Mouse (Mus musculus): ENCODE results near the gene Olfr548-ps1. TPM values are rescaled to one million over a fixed set of nuclear protein-coding genes. Genes with fewer than 3 reads are reported as not detected.

Olfr548-ps1 gene
- total and polyA plus RNA-seq, 2 experiments from 2014 or later, result not detected

DNA sequence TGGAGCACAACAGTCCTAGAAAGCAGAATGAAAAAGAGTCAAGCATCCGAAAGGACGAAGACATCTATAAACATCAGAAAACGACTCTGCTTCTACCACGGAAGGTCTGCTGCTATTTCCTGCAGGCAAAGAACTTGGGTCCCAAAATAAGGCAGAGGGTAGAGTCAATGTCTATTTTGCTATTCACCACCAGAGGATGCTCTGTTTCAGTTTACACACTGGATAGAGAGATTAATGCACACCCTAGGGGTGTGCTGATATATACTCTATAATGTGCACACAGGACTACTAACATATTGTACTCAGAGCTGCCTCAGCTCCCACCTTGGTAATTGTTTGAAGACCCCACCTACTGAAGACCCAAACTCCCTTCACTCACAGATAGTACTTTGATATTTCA, 25.5 kb downstream of the Olfr548-ps1 start:
- ATAC-seq, result no peak
- H3K27ac ChIP-seq, result no peak overlapping the region
- no peak for TF ChIP-seq CTCF (IDR thresholded peaks at IDR 0.05; ENCODE audit: low read depth)
- H3K27me3 ChIP-seq (ENCODE audit: insufficient read depth, low read length), result no peaks in the 10 kb centered on the region
- H3K9ac ChIP-seq (replicated peaks; ENCODE audit: low read length), result no peak overlapping the region
- H3K36me3 ChIP-seq (ENCODE audit: insufficient read depth, low read length), result no peaks in the 10 kb centered on the region
- H3K4me3 ChIP-seq (ENCODE audit: low read length), result no peak overlapping the region
- DNase-seq (ENCODE audit: low spot score), result no peak
- no peak overlapping the region for H3K4me2 ChIP-seq (ENCODE audit: low read depth, low read length)
- H3K9me3 ChIP-seq (ENCODE audit: low read length), result no peaks in the 10 kb centered on the region
- 94% methylated on average over 4 of the region's 4 CpGs for WGBS
- H3K4me1 ChIP-seq (ENCODE audit: insufficient read depth, low read length), result no peaks in the 10 kb centered on the region

DNA sequence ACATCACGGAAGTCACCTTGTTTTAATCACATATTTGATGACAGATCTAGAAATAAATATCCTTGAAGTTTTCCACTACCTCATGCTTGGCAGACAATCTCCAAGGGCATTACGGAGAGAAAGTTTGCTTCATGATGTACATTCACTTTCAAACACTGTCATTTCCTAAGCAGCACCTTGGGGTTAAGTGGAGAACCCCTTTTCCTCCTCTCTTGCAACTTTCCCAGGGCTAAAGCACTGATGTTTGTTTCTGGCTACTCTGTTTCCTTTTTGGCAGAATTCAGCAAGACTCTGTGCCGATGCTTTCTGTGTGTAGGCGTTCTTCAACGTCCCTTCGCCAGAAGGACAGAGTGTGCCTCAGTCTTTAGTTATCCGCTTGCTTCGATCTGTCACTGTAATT, 30.4 kb downstream of the Olfr548-ps1 start, which contains the start of gene Olfr550:
Gene Olfr550 (plus strand): TSS at position 301 of the 400 bp plus-strand sequence.
- WGBS, result 95% methylated on average over 8 of the region's 8 CpGs

DNA sequence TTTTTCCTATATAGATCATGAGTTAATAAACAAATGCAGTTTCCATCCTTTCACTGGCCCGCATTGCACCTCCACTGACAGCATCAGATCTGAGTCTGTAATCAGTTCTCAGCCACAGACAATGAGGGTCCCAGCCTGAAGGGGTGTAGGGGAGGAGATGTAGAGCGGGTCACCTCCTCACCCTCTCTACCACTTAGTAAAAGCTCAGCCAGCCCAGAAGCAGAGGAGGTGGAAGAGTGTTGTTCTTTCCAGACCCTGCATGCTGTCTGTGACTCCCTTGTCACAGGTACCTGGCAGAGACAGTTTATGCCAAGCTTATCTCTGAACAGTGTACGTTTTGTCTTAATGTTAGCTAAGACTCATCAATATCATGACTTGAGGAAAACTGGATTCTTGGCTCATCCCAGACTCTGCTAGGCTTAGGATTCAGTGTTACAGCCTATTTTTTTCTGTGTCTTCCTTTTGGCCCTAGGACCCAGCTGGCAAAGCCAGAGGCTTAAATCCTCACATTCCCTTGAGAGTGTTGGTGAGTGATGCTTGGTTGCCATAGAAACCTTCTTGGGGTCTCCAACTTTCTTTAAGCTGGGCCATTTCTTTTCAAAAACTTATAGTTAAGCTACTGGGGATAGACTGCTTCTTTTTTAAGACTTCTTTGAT, 32.6 kb downstream of the Olfr548-ps1 start:
- Histone ChIP-seq H3K4me2 (ENCODE audit: low read depth, low read length) (no peak overlapping the region), H3K4me1 (ENCODE audit: insufficient read depth, low read length) (0 out of 2 replicates have a peak, but pooled peaks cover 4% of the 10 kb centered on the region), H3K9ac (replicated peaks; ENCODE audit: low read length) (no peak overlapping the region), H3K4me3 (ENCODE audit: low read length) (no peak overlapping the region), H3K9me3 (ENCODE audit: low read length) (no peaks in the 10 kb centered on the region), H3K36me3 (ENCODE audit: insufficient read depth, low read length) (no peaks in the 10 kb centered on the region), H3K27ac (no peak overlapping the region), H3K27me3 (ENCODE audit: insufficient read depth, low read length) (no peaks in the 10 kb centered on the region)
- no peak for TF ChIP-seq CTCF (IDR thresholded peaks at IDR 0.05; ENCODE audit: low read depth)
- ATAC-seq (peak; percentile 21; the same call in 1 of the 2 replicates), DNase-seq (ENCODE audit: low spot score) (peak; percentile 59)
- WGBS, result 61% methylated on average over 3 of the region's 3 CpGs

More for the DNA sequence above, 30.4 kb downstream of the Olfr548-ps1 start, which contains the start of gene Olfr550:
- H3K4me3 ChIP-seq (ENCODE audit: low read length), result no peak within 1 kb of the TSS
- no peaks in the 10 kb centered on the region for H3K9me3 ChIP-seq (ENCODE audit: low read length)
- DNase-seq (ENCODE audit: low spot score) (no peak), ATAC-seq (no peak)
- no peaks in the 10 kb centered on the region for H3K36me3 ChIP-seq (ENCODE audit: insufficient read depth, low read length)
- H3K9ac ChIP-seq (replicated peaks; ENCODE audit: low read length), result no peak within 1 kb of the TSS
- no peak within 1 kb of the TSS for H3K4me2 ChIP-seq (ENCODE audit: low read depth, low read length)
- H3K27ac ChIP-seq, result no peak within 1 kb of the TSS
- H3K4me1 ChIP-seq (ENCODE audit: insufficient read depth, low read length), result 0 out of 2 replicates have a peak, but pooled peaks cover 4% of the 10 kb centered on the region
- H3K27me3 ChIP-seq (ENCODE audit: insufficient read depth, low read length), result no peaks in the 10 kb centered on the region
- TF ChIP-seq CTCF (IDR thresholded peaks at IDR 0.05; ENCODE audit: low read depth), result no peak

DNA sequence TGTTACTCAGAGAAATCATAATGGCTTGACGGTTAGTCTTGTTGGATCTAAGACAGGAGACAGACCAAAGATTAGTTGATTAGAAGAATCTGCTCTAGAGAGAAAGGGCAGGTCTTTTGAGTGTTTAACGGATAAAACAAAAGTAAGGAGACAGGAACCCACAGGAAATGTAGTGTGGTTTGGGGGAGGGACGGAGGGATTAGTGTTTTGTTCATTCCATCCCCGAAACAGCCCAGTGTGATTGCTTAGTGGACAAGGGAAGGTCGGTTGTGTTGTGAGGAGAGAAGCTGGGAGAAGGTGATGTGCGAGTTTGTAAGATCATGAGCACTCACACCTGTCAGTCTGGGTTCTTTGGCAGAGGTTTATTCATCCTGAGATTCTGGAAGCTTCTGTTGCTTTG, 35.3 kb downstream of the Olfr548-ps1 start:
- H3K27ac ChIP-seq, result no peak overlapping the region
- WGBS, result 68% methylated on average over 6 of the region's 6 CpGs
- no peak overlapping the region for H3K4me3 ChIP-seq (ENCODE audit: low read length)
- no peak for TF ChIP-seq CTCF (IDR thresholded peaks at IDR 0.05; ENCODE audit: low read depth)
- H3K36me3 ChIP-seq (ENCODE audit: insufficient read depth, low read length), result no peaks in the 10 kb centered on the region
- DNase-seq (ENCODE audit: low spot score) (no peak), ATAC-seq (no peak)
- H3K9me3 ChIP-seq (ENCODE audit: low read length), result no peaks in the 10 kb centered on the region
- 0 out of 2 replicates have a peak, but pooled peaks cover 4% of the 10 kb centered on the region for H3K4me1 ChIP-seq (ENCODE audit: insufficient read depth, low read length)
- no peak overlapping the region for H3K4me2 ChIP-seq (ENCODE audit: low read depth, low read length)
- no peaks in the 10 kb centered on the region for H3K27me3 ChIP-seq (ENCODE audit: insufficient read depth, low read length)
- H3K9ac ChIP-seq (replicated peaks; ENCODE audit: low read length), result no peak overlapping the region

DNA sequence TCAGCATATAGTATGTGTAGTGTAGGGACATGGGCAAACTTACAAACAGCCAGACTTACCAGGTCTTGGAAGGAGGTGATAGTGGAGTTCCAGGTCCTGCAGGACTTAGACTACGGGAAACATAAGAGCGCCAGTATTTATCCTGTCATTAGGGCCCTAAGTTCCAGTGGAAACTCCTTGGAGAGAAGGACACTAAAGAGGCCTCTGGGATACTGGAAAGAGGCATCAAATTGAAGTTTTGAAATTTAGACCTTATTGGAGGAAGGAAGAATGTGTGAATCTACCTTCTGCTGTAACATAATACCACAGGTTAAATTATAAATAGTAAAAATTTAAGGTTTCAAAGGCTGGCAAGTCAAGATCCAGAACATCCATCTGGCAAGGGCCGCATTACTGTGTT, 51.1 kb downstream of the Olfr548-ps1 start, which contains the start of gene Olfr551:
Gene Olfr551 (minus strand): TSS at position 101 of the 400 bp plus-strand sequence.
- Histone ChIP-seq H3K4me3 (ENCODE audit: low read length) (no peak within 1 kb of the TSS), H3K9ac (replicated peaks; ENCODE audit: low read length) (no peak within 1 kb of the TSS), H3K4me2 (ENCODE audit: low read depth, low read length) (no peak within 1 kb of the TSS), H3K9me3 (ENCODE audit: low read length) (no peaks in the 10 kb centered on the region), H3K27ac (no peak within 1 kb of the TSS), H3K27me3 (ENCODE audit: insufficient read depth, low read length) (no peaks in the 10 kb centered on the region), H3K4me1 (ENCODE audit: insufficient read depth, low read length) (no peaks in the 10 kb centered on the region), H3K36me3 (ENCODE audit: insufficient read depth, low read length) (no peaks in the 10 kb centered on the region)
- 91% methylated on average over 3 of the region's 3 CpGs for WGBS
- DNase-seq (ENCODE audit: low spot score), result no peak
- TF ChIP-seq CTCF (IDR thresholded peaks at IDR 0.05; ENCODE audit: low read depth), result no peak
- no peak for ATAC-seq

Other genes with a start within 250 kb of the Olfr548-ps1 start
- 39.3 and 40.6 TPM in 2 replicates for gene Rrm1, start 99.2 kb upstream of the Olfr548-ps1 start, total RNA-seq (2014; rRNA removed)
- 41.0 and 41.2 TPM in 2 replicates for gene Rrm1, start 99.2 kb upstream of the Olfr548-ps1 start, polyA plus RNA-seq (2015; fragmentation: Nextera tagmentation; extraction: Ambion mirVana)
- not detected in 2 replicates for gene Olfr543, start 59.2 kb upstream of the Olfr548-ps1 start, total RNA-seq (2014; rRNA removed)
- 0.28 TPM in 2 replicates for gene Olfr543, start 59.2 kb upstream of the Olfr548-ps1 start, polyA plus RNA-seq (2015; fragmentation: Nextera tagmentation; extraction: Ambion mirVana)
- not detected in 2 replicates for gene Olfr544, start 52.6 kb upstream of the Olfr548-ps1 start, total RNA-seq (2014; rRNA removed)
- gene Olfr544, start 52.6 kb upstream of the Olfr548-ps1 start, polyA plus RNA-seq (2015; fragmentation: Nextera tagmentation; extraction: Ambion mirVana), result 0.14 TPM in 2 replicates
- not detected in 2 replicates for gene Olfr545, start 41.3 kb upstream of the Olfr548-ps1 start, total RNA-seq (2014; rRNA removed)
- gene Olfr545, start 41.3 kb upstream of the Olfr548-ps1 start, polyA plus RNA-seq (2015; fragmentation: Nextera tagmentation; extraction: Ambion mirVana), result 0.05 and 0.18 TPM in 2 replicates
- not detected in 2 replicates for gene Olfr547, start 6.1 kb upstream of the Olfr548-ps1 start, total RNA-seq (2014; rRNA removed)
- not detected in 2 replicates for gene Olfr547, start 6.1 kb upstream of the Olfr548-ps1 start, polyA plus RNA-seq (2015; fragmentation: Nextera tagmentation; extraction: Ambion mirVana)
- not detected in 2 replicates for gene Olfr549, start 9.0 kb downstream of the Olfr548-ps1 start, total RNA-seq (2014; rRNA removed)
- gene Olfr549, start 9.0 kb downstream of the Olfr548-ps1 start, polyA plus RNA-seq (2015; fragmentation: Nextera tagmentation; extraction: Ambion mirVana), result not detected in 2 replicates
- 1.4 TPM in 2 replicates for gene Trim21, start 24.6 kb downstream of the Olfr548-ps1 start, total RNA-seq (2014; rRNA removed)
- 0.29 and 0.54 TPM in 2 replicates for gene Trim21, start 24.6 kb downstream of the Olfr548-ps1 start, polyA plus RNA-seq (2015; fragmentation: Nextera tagmentation; extraction: Ambion mirVana)
- not detected in 2 replicates for gene Olfr550, start 30.5 kb downstream of the Olfr548-ps1 start, total RNA-seq (2014; rRNA removed)
- gene Olfr550, start 30.5 kb downstream of the Olfr548-ps1 start, polyA plus RNA-seq (2015; fragmentation: Nextera tagmentation; extraction: Ambion mirVana), result not detected in 2 replicates
- not detected in 2 replicates for gene Olfr551, start 51.0 kb downstream of the Olfr548-ps1 start, total RNA-seq (2014; rRNA removed)
- not detected in 2 replicates for gene Olfr551, start 51.0 kb downstream of the Olfr548-ps1 start, polyA plus RNA-seq (2015; fragmentation: Nextera tagmentation; extraction: Ambion mirVana)
- not detected in 2 replicates for gene Olfr552, start 56.9 kb downstream of the Olfr548-ps1 start, total RNA-seq (2014; rRNA removed)
- gene Olfr552, start 56.9 kb downstream of the Olfr548-ps1 start, polyA plus RNA-seq (2015; fragmentation: Nextera tagmentation; extraction: Ambion mirVana), result not detected in 2 replicates
- gene Olfr553, start 77.3 kb downstream of the Olfr548-ps1 start, total RNA-seq (2014; rRNA removed), result not detected in 2 replicates
- gene Olfr553, start 77.3 kb downstream of the Olfr548-ps1 start, polyA plus RNA-seq (2015; fragmentation: Nextera tagmentation; extraction: Ambion mirVana), result not detected in 2 replicates
- not detected in 2 replicates for gene Olfr554, start 97.5 kb downstream of the Olfr548-ps1 start, total RNA-seq (2014; rRNA removed)
- gene Olfr554, start 97.5 kb downstream of the Olfr548-ps1 start, polyA plus RNA-seq (2015; fragmentation: Nextera tagmentation; extraction: Ambion mirVana), result not detected in 2 replicates
- not detected in 2 replicates for gene Olfr555, start 117.9 kb downstream of the Olfr548-ps1 start, total RNA-seq (2014; rRNA removed)
- gene Olfr555, start 117.9 kb downstream of the Olfr548-ps1 start, polyA plus RNA-seq (2015; fragmentation: Nextera tagmentation; extraction: Ambion mirVana), result not detected in 2 replicates
- not detected in 2 replicates for gene Olfr556, start 124.0 kb downstream of the Olfr548-ps1 start, total RNA-seq (2014; rRNA removed)
- gene Olfr556, start 124.0 kb downstream of the Olfr548-ps1 start, polyA plus RNA-seq (2015; fragmentation: Nextera tagmentation; extraction: Ambion mirVana), result not detected in 2 replicates
- 2.2 TPM in 2 replicates for gene Trim68, start 146.4 kb downstream of the Olfr548-ps1 start, total RNA-seq (2014; rRNA removed)
- gene Trim68, start 146.4 kb downstream of the Olfr548-ps1 start, polyA plus RNA-seq (2015; fragmentation: Nextera tagmentation; extraction: Ambion mirVana), result 5.3 and 6.5 TPM in 2 replicates
- gene Olfr557, start 155.0 kb downstream of the Olfr548-ps1 start, total RNA-seq (2014; rRNA removed), result not detected in 2 replicates
- not detected in 2 replicates for gene Olfr557, start 155.0 kb downstream of the Olfr548-ps1 start, polyA plus RNA-seq (2015; fragmentation: Nextera tagmentation; extraction: Ambion mirVana)
- 0.11 TPM in 1 of 2 replicates, not detected in the other for gene Olfr558, start 161.3 kb downstream of the Olfr548-ps1 start, total RNA-seq (2014; rRNA removed)
- 0.23 TPM in 1 of 2 replicates, not detected in the other for gene Olfr558, start 161.3 kb downstream of the Olfr548-ps1 start, polyA plus RNA-seq (2015; fragmentation: Nextera tagmentation; extraction: Ambion mirVana)
- gene Olfr33, start 178.2 kb downstream of the Olfr548-ps1 start, total RNA-seq (2014; rRNA removed), result not detected in 2 replicates
- not detected in 2 replicates for gene Olfr33, start 178.2 kb downstream of the Olfr548-ps1 start, polyA plus RNA-seq (2015; fragmentation: Nextera tagmentation; extraction: Ambion mirVana)
- not detected in 2 replicates for gene Olfr559, start 186.6 kb downstream of the Olfr548-ps1 start, total RNA-seq (2014; rRNA removed)
- gene Olfr559, start 186.6 kb downstream of the Olfr548-ps1 start, polyA plus RNA-seq (2015; fragmentation: Nextera tagmentation; extraction: Ambion mirVana), result not detected in 2 replicates
- gene Olfr560, start 218.5 kb downstream of the Olfr548-ps1 start, total RNA-seq (2014; rRNA removed), result not detected in 2 replicates
- not detected in 2 replicates for gene Olfr560, start 218.5 kb downstream of the Olfr548-ps1 start, polyA plus RNA-seq (2015; fragmentation: Nextera tagmentation; extraction: Ambion mirVana)
- gene Olfr78, start 218.6 kb downstream of the Olfr548-ps1 start, total RNA-seq (2014; rRNA removed), result 0.78 TPM in 1 of 2 replicates, not detected in the other
- 0.10 and 0.15 TPM in 2 replicates for gene Olfr78, start 218.6 kb downstream of the Olfr548-ps1 start, polyA plus RNA-seq (2015; fragmentation: Nextera tagmentation; extraction: Ambion mirVana)
- not detected in 2 replicates for gene Olfr561, start 230.3 kb downstream of the Olfr548-ps1 start, total RNA-seq (2014; rRNA removed)
- not detected in 2 replicates for gene Olfr561, start 230.3 kb downstream of the Olfr548-ps1 start, polyA plus RNA-seq (2015; fragmentation: Nextera tagmentation; extraction: Ambion mirVana)